Mouse (Mus musculus) C2C12 (cell line): ENCODE measurements at regions not wholly inside any gene's neighbourhood (a gene's known extent, or its start where the extent isn't known, plus 50 kb on each side); places are given as distances from the start of the nearest gene placed in this dataset.

Experiments used
- CEBPB ChIP-seq: IDR thresholded peaks from one replicate; pipeline ENCODE4 v1.6.1; 2011; ENCODE audit warnings: low read depth, mild to moderate bottlenecking, control low read depth, moderate library complexity
- CTCF ChIP-seq: IDR thresholded peaks from one replicate; pipeline ENCODE4 v1.5.1; 2011; ENCODE audit not compliant: control insufficient read depth, insufficient read depth, insufficient read length
- MAX ChIP-seq: IDR thresholded peaks from one replicate; pipeline ENCODE4 v1.6.1; 2011; ENCODE audit warnings: mild to moderate bottlenecking, control low read depth
- MYOD1 ChIP-seq: IDR thresholded peaks from one replicate; pipeline ENCODE4 v1.6.1; 2011; ENCODE audit warnings: low read depth; ENCODE audit not compliant: control insufficient read depth, insufficient read length
- USF1 ChIP-seq: IDR thresholded peaks from one replicate; pipeline ENCODE4 v1.6.1; 2011; ENCODE audit warnings: low read depth, mild to moderate bottlenecking, control low read depth, moderate library complexity

GRCm38 (mm10) chr7:115372921-115373320, 629.4 kb downstream of the Insc start:
- TF ChIP-seq USF1 (no peak), CTCF (no peak), MAX (no peak), CEBPB (no peak), MYOD1 (no peak)
